Mouse (Mus musculus) neural tube, embryonic 13.5 days (tissue): ENCODE data around the gene Slpi. TPM values are rescaled to one million over a fixed set of nuclear protein-coding genes. Genes with fewer than 3 reads are reported as not detected.
A peak's percentile ranks its signal among the peaks of the same experiment; 100 is the strongest.

ENCODE experiments used
- ATAC-seq: fragments of 200-750 bp; cut with Nextera tagmentation; 2 replicates; pipeline ENCODE4 v1.8.0; 2017; ENCODE audit warnings: low read depth, mild to moderate bottlenecking, moderate TSS enrichment, moderate library complexity
- H3K27ac ChIP-seq: fragments of 300-500 bp; sonication (generic); replicated peaks from 2 replicates; pipeline ENCODE4 v1.5.1; 2015; ENCODE audit warnings: moderate library complexity, mild to moderate bottlenecking, inconsistent platforms
- H3K27me3 ChIP-seq: fragments of 300-500 bp; sonication (generic); 2 replicates; pipeline ENCODE4 v1.6.1; 2015; ENCODE audit warnings: mild to moderate bottlenecking, inconsistent platforms
- H3K36me3 ChIP-seq: fragments of 300-500 bp; sonication (generic); 2 replicates; pipeline ENCODE4 v1.6.1; 2015; ENCODE audit warnings: mild to moderate bottlenecking, inconsistent platforms
- H3K4me1 ChIP-seq: fragments of 300-500 bp; sonication (generic); replicated peaks from 2 replicates; pipeline ENCODE4 v1.6.1; 2015; ENCODE audit warnings: inconsistent platforms
- H3K4me2 ChIP-seq: fragments of 300-500 bp; sonication (generic); 2 replicates; pipeline ENCODE4 v1.6.1; 2015; ENCODE audit warnings: inconsistent platforms, mild to moderate bottlenecking, moderate library complexity
- H3K4me3 ChIP-seq: fragments of 300-500 bp; sonication (generic); 2 replicates; pipeline ENCODE4 v1.5.1; 2015; ENCODE audit warnings: mild to moderate bottlenecking, inconsistent platforms
- H3K9ac ChIP-seq: fragments of 300-500 bp; sonication (generic); 2 replicates; pipeline ENCODE4 v1.6.1; 2015; ENCODE audit warnings: moderate library complexity, mild to moderate bottlenecking, inconsistent platforms
- H3K9me3 ChIP-seq: fragments of 300-500 bp; sonication (generic); 2 replicates; pipeline ENCODE4 v1.6.1; 2016; ENCODE audit warnings: inconsistent platforms
- WGBS: fragments of 180-500 bp; shearing (Covaris S2); methylation state at CpG from one replicate; pipeline ENCODE4 v1.1.7; 2015; 5-methylcytosine and 5-hydroxymethylcytosine counted together
- polyA plus RNA-seq: library from polyadenylated mRNA; unstranded; fragments of >200 nt; fragmentation: Nextera tagmentation; extraction: Ambion mirVana; gene quantifications from 2 replicates; pipeline ENCODE4 v1.2.1, GENCODE M21; 2015

Gene Slpi
- polyA plus RNA-seq, 1 experiment from 2014 or later: 0.75 TPM

GRCm38 (mm10) chr2:164418308-164418875 is 29.5 kb upstream of the Slpi start:
- H3K36me3 ChIP-seq: no peaks in the 10 kb centered on the region
- no peak overlapping the region for H3K27ac ChIP-seq
- H3K27me3 ChIP-seq: peaks cover 16% of the 10 kb centered on the region
- H3K4me2 ChIP-seq: no peak overlapping the region
- no peak for ATAC-seq
- WGBS: 27% methylated on average over 3 of the region's 3 CpGs
- H3K4me3 ChIP-seq: no peak overlapping the region
- H3K9ac ChIP-seq: no peak overlapping the region
- H3K4me1 ChIP-seq: peaks cover 5% of the 10 kb centered on the region; the same call in 1 of the 2 replicates
- no peaks in the 10 kb centered on the region for H3K9me3 ChIP-seq

GRCm38 (mm10) chr2:164417198-164417597 is 28.3 kb upstream of the Slpi start:
- no peak overlapping the region for H3K27ac ChIP-seq
- H3K4me3 ChIP-seq: no peak overlapping the region
- H3K4me2 ChIP-seq: no peak overlapping the region
- H3K9ac ChIP-seq: no peak overlapping the region
- no peaks in the 10 kb centered on the region for H3K9me3 ChIP-seq
- ATAC-seq: no peak
- H3K4me1 ChIP-seq: peaks cover 5% of the 10 kb centered on the region; the same call in 1 of the 2 replicates
- peaks cover 17% of the 10 kb centered on the region for H3K27me3 ChIP-seq
- WGBS: 1% methylated on average over 2 of the region's 2 CpGs
- H3K36me3 ChIP-seq: no peaks in the 10 kb centered on the region

DNA sequence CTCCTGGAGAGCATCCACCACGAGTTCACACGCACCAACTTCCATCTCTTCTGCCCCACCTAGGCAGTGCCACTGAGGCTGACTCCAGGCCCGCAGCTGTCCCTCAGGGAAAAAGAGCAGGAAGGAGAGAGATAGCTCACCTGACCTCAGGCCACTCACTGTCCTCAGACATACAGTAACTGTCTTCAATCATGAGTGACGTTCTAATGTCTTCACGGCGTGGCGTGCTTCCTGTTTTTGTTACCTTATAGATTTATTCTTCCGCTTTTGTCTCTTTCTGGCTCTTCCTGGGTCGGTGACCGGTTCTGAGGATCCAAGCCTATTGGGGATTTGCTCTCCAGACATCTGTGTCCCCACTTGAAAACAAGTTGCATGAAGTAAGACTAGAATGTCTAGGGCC is 25.7 kb upstream of the Slpi start:
- Histone ChIP-seq H3K27ac (no peak overlapping the region), H3K4me3 (0 out of 2 replicates have a peak overlapping the region, but pooled peaks have one; percentile 14), H3K4me2 (peak overlapping the region; percentile 47), H3K9ac (no peak overlapping the region), H3K27me3 (peaks cover 33% of the 10 kb centered on the region), H3K4me1 (peaks cover 5% of the 10 kb centered on the region; the same call in 1 of the 2 replicates), H3K36me3 (no peaks in the 10 kb centered on the region), H3K9me3 (no peaks in the 10 kb centered on the region)
- WGBS: 71% methylated on average over 10 of the region's 10 CpGs
- no peak for ATAC-seq

GRCm38 (mm10) chr2:164414167-164414566 is 25.3 kb upstream of the Slpi start:
- Histone ChIP-seq H3K27ac (no peak overlapping the region), H3K36me3 (no peaks in the 10 kb centered on the region), H3K4me2 (peak overlapping the region; percentile 47), H3K27me3 (peaks cover 37% of the 10 kb centered on the region), H3K4me3 (peak overlapping the region; percentile 14; the same call in 1 of the 2 replicates), H3K9me3 (no peaks in the 10 kb centered on the region), H3K4me1 (peaks cover 5% of the 10 kb centered on the region; the same call in 1 of the 2 replicates), H3K9ac (no peak overlapping the region)
- peak; percentile 47 for ATAC-seq
- 29% methylated on average over 28 of the region's 28 CpGs for WGBS

GRCm38 (mm10) chr2:164407708-164408107 is 18.8 kb upstream of the Slpi start:
- Histone ChIP-seq H3K27me3 (peaks cover 85% of the 10 kb centered on the region), H3K4me1 (peaks cover 16% of the 10 kb centered on the region), H3K36me3 (no peaks in the 10 kb centered on the region), H3K4me3 (no peak overlapping the region), H3K4me2 (no peak overlapping the region), H3K9me3 (no peaks in the 10 kb centered on the region), H3K27ac (no peak overlapping the region), H3K9ac (no peak overlapping the region)
- under 1% methylated on average over 22 of the region's 22 CpGs for WGBS
- 0 out of 2 replicates have a peak, but pooled peaks have one; percentile 36 for ATAC-seq

DNA sequence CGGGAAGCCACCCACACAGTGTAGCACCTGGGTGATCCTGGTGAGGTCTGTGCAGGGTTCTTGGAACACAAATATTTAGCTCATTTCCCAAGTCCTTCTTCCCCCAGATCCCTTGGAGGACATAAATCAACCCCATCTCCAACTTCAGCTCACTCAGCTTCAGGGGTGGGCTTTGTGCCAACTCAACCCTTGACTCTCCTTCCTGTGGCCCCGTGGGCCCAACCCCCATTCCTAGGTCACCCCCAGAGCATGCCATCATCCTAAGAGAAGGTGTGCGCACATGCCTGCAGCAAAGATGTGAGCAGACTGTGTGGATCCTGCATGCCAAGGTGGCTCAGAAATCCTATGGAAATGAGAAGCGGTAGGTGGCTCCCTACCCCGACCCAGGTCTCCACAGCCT is 16.6 kb upstream of the Slpi start:
- Histone ChIP-seq H3K9ac (no peak overlapping the region), H3K36me3 (no peaks in the 10 kb centered on the region), H3K27ac (no peak overlapping the region), H3K9me3 (no peaks in the 10 kb centered on the region), H3K4me1 (peaks cover 24% of the 10 kb centered on the region), H3K4me3 (no peak overlapping the region), H3K27me3 (peaks cover 99% of the 10 kb centered on the region), H3K4me2 (no peak overlapping the region)
- WGBS: 42% methylated on average over 5 of the region's 5 CpGs
- ATAC-seq: no peak

GRCm38 (mm10) chr2:164405060-164405459 is 16.2 kb upstream of the Slpi start, which contains the start of gene Matn4:
Gene Matn4 (minus strand): TSS chr2:164405160.
- Histone ChIP-seq H3K27ac (no peak within 1 kb of the TSS), H3K4me2 (peak within 1 kb of the TSS; percentile 59), H3K4me3 (peak within 1 kb of the TSS; percentile 33), H3K36me3 (no peaks in the 10 kb centered on the region), H3K9ac (peak within 1 kb of the TSS; percentile 59), H3K27me3 (peaks cover 99% of the 10 kb centered on the region), H3K4me1 (peaks cover 28% of the 10 kb centered on the region), H3K9me3 (no peaks in the 10 kb centered on the region)
- WGBS: 5% methylated on average over 9 of the region's 9 CpGs
- no peak for ATAC-seq

DNA sequence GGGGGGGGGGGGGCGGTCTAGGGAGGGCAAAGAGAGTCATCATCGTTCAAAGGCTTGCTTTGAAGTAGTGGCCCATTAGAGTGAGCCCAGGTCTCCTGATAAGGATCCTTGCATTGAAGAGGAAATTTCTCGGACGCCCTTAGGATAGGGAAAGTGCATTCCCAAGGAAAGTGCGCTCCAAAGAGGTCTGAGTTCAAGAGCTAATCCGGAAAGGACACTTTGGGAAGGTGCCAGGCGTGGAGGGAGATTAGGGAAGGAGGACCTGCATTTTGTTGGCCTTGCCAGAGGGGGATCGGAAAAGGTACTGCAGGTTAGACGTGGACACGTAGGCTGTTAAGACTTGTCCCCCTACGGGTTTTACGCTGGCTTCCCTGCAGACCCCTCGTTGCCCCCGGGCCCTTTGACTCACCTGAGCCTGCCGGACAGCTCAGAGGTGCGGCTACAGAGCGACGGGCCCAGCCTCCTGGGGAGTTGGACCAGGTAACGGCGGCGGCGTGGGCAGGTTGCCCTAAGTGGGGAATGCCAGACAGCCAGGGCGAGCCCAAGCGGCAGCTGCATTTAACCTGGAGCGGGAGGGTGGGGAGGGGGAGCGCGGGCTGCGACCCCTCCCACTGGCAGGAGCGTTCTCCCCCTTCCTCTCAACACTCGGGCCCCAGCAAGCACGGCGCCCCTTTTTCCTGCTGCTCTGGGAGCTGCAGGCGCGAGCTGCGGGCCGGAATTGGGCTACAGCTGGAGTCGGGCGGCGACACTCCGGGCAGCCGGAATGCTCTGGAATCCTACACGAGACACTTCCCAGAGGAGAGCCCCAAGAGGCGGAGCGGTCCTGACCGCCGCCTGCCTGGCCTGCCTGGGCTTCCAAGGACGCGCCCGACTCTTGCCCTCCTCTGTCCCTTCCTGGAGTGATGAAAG is 15.4 kb upstream of the Slpi start:
- no peak for ATAC-seq
- no peaks in the 10 kb centered on the region for H3K9me3 ChIP-seq
- H3K27ac ChIP-seq: no peak overlapping the region
- 1% methylated on average over 49 of the region's 49 CpGs for WGBS
- H3K27me3 ChIP-seq: peaks cover 99% of the 10 kb centered on the region
- peaks cover 28% of the 10 kb centered on the region for H3K4me1 ChIP-seq
- peak overlapping the region; percentile 59 for H3K9ac ChIP-seq
- peak overlapping the region; percentile 33 for H3K4me3 ChIP-seq
- no peaks in the 10 kb centered on the region for H3K36me3 ChIP-seq
- peak overlapping the region; percentile 59 for H3K4me2 ChIP-seq

DNA sequence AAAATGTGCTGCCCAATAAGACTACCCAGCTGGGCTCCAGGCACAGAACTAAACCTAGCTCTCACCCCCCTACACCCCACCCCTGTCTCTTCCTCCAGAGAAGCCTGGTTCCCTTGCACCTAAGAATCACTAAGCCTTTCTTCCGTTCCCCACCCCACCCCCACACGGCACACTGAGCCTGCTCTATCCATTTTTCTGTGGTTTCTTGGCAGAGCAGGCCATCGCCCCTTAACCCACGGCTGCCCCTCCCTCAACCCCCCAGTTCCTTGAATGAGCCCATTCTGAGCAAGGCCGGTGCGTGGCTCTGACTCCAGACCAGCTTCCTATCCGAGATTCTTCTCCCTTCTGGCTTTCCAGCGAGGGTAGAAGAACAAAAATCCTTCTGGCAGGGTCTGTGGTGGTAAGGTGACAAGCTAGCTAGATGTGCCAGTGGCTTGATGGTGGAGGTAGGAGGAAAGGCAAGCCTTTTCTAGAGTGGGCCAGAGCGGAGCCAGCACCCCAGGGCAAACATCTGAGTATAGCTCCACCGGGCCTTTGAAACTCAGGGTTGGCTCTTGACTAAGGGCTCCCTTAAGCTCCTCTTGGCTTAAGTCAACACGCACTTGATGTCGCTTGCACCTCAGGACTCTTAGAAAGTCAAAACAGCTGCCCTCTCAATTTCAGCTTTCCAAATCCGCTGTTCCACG is 14.6 kb upstream of the Slpi start:
- Histone ChIP-seq H3K4me1 (peaks cover 28% of the 10 kb centered on the region), H3K9ac (no peak overlapping the region), H3K4me2 (peak overlapping the region; percentile 25), H3K4me3 (peak overlapping the region; percentile 33; the same call in 1 of the 2 replicates), H3K27ac (no peak overlapping the region), H3K27me3 (peaks cover 99% of the 10 kb centered on the region), H3K36me3 (no peaks in the 10 kb centered on the region), H3K9me3 (no peaks in the 10 kb centered on the region)
- no peak for ATAC-seq
- 9% methylated on average over 14 of the region's 14 CpGs for WGBS

DNA sequence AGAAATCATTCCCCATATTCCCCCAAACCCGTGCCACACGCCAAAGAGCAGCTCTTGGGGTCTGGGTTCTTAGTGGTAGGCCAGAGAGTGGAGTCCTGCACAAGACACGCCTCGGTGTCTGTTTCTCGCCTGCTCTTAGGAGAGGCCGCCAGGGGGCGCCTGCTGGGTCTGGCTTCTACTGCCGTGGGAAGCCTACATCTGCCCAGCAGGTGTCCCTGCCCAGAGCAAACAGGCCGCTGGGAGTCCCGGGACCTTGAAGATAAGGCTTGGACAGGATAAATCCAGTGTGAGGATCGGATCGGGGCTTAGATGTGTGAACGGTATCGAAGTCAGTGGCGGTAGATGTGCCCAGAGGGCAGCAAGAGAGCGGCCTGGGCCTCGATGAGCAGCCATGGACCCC is 14.0 kb upstream of the Slpi start, which contains the start of gene Rbpjl:
Gene Rbpjl, plus strand, starts transcription at position 236 of the 400 bp plus-strand sequence.
- 2% methylated on average over 17 of the region's 17 CpGs for WGBS
- peaks cover 28% of the 10 kb centered on the region for H3K4me1 ChIP-seq
- H3K4me3 ChIP-seq: peak within 1 kb of the TSS; percentile 33
- H3K4me2 ChIP-seq: peak within 1 kb of the TSS; percentile 59
- H3K27ac ChIP-seq: no peak within 1 kb of the TSS
- 0 out of 2 replicates have a peak within 1 kb of the TSS, but pooled peaks have one; percentile 27 for H3K9ac ChIP-seq
- no peaks in the 10 kb centered on the region for H3K9me3 ChIP-seq
- H3K27me3 ChIP-seq: peaks cover 92% of the 10 kb centered on the region
- no peaks in the 10 kb centered on the region for H3K36me3 ChIP-seq
- ATAC-seq: no peak

GRCm38 (mm10) chr2:164396911-164397310 is 8.0 kb upstream of the Slpi start:
- no peak overlapping the region for H3K4me2 ChIP-seq
- H3K9me3 ChIP-seq: no peaks in the 10 kb centered on the region
- no peak overlapping the region for H3K4me3 ChIP-seq
- no peak for ATAC-seq
- H3K27ac ChIP-seq: no peak overlapping the region
- H3K9ac ChIP-seq: no peak overlapping the region
- no peaks in the 10 kb centered on the region for H3K36me3 ChIP-seq
- peaks cover 12% of the 10 kb centered on the region; the same call in 1 of the 2 replicates for H3K4me1 ChIP-seq
- H3K27me3 ChIP-seq: peaks cover 50% of the 10 kb centered on the region
- 71% methylated on average over 12 of the region's 12 CpGs for WGBS
